Mouse (Mus musculus): ENCODE results near the gene Olfr1028. TPM values are rescaled to one million over a fixed set of nuclear protein-coding genes. Genes with fewer than 3 reads are reported as not detected.

Gene Olfr1028
- not detected in 2 replicates for polyA plus RNA-seq (2012; ENCODE audit: low replicate concordance)

GRCm38 (mm10) chr2:85950137-85950536, at the start of gene Olfr1028:
Gene Olfr1028 (plus strand): TSS chr2:85950437.

GRCm38 (mm10) chr2:85904952-85905351, 45.3 kb upstream of the Olfr1028 start, which contains the start of gene Olfr1024:
Gene Olfr1024 (minus strand): TSS chr2:85905052.

GRCm38 (mm10) chr2:85914893-85915292, 35.3 kb upstream of the Olfr1028 start, which contains the start of gene Olfr1025-ps1:
Gene Olfr1025-ps1 (plus strand): TSS chr2:85915193.

GRCm38 (mm10) chr2:85921258-85921657, 29.0 kb upstream of the Olfr1028 start, which contains the start of gene Olfr1026:
Gene Olfr1026 (plus strand): TSS chr2:85921558.

GRCm38 (mm10) chr2:85973595-85973994, 23.4 kb downstream of the Olfr1028 start, which contains the start of gene Olfr1029:
Gene Olfr1029 (plus strand): TSS chr2:85973895.

GRCm38 (mm10) chr2:85978976-85979375, 28.7 kb downstream of the Olfr1028 start, which contains the start of gene Olfr1030:
Gene Olfr1030 (plus strand): TSS chr2:85979276.

GRCm38 (mm10) chr2:85990004-85990403, 39.8 kb downstream of the Olfr1028 start, which contains the start of gene Olfr1031:
Gene Olfr1031 (plus strand): TSS chr2:85990304.

Other genes with a start within 250 kb of the Olfr1028 start
- 0.12 TPM in 1 of 2 replicates, not detected in the other for gene Olfr1009, start 235.0 kb upstream of the Olfr1028 start, polyA plus RNA-seq (2012; ENCODE audit: low replicate concordance)
- gene Olfr1012, start 187.7 kb upstream of the Olfr1028 start, polyA plus RNA-seq (2012; ENCODE audit: low replicate concordance), result not detected in 2 replicates
- gene Olfr1013, start 183.3 kb upstream of the Olfr1028 start, polyA plus RNA-seq (2012; ENCODE audit: low replicate concordance), result not detected in 2 replicates
- gene Olfr1014, start 177.7 kb upstream of the Olfr1028 start, polyA plus RNA-seq (2012; ENCODE audit: low replicate concordance), result not detected in 2 replicates
- not detected in 2 replicates for gene Olfr1015, start 168.4 kb upstream of the Olfr1028 start, polyA plus RNA-seq (2012; ENCODE audit: low replicate concordance)
- gene Olfr1016, start 147.9 kb upstream of the Olfr1028 start, polyA plus RNA-seq (2012; ENCODE audit: low replicate concordance), result not detected in 2 replicates
- not detected in 2 replicates for gene Olfr1018, start 132.0 kb upstream of the Olfr1028 start, polyA plus RNA-seq (2012; ENCODE audit: low replicate concordance)
- not detected in 2 replicates for gene Olfr1019, start 105.0 kb upstream of the Olfr1028 start, polyA plus RNA-seq (2012; ENCODE audit: low replicate concordance)
- gene Olfr1020, start 103.4 kb upstream of the Olfr1028 start, polyA plus RNA-seq (2012; ENCODE audit: low replicate concordance), result not detected in 2 replicates
- not detected in 2 replicates for gene Olfr1022, start 81.8 kb upstream of the Olfr1028 start, polyA plus RNA-seq (2012; ENCODE audit: low replicate concordance)
- gene Olfr1023, start 64.8 kb upstream of the Olfr1028 start, polyA plus RNA-seq (2012; ENCODE audit: low replicate concordance), result not detected in 2 replicates
- gene Olfr1024, start 45.4 kb upstream of the Olfr1028 start, polyA plus RNA-seq (2012; ENCODE audit: low replicate concordance), result not detected in 2 replicates
- not detected in 2 replicates for gene Olfr1025-ps1, start 35.2 kb upstream of the Olfr1028 start, polyA plus RNA-seq (2012; ENCODE audit: low replicate concordance)
- gene Olfr1026, start 28.9 kb upstream of the Olfr1028 start, polyA plus RNA-seq (2012; ENCODE audit: low replicate concordance), result not detected in 2 replicates
- not detected in 2 replicates for gene Olfr1029, start 23.5 kb downstream of the Olfr1028 start, polyA plus RNA-seq (2012; ENCODE audit: low replicate concordance)
- not detected in 2 replicates for gene Olfr1030, start 28.8 kb downstream of the Olfr1028 start, polyA plus RNA-seq (2012; ENCODE audit: low replicate concordance)
- not detected in 2 replicates for gene Olfr1031, start 39.9 kb downstream of the Olfr1028 start, polyA plus RNA-seq (2012; ENCODE audit: low replicate concordance)
- gene Olfr1032, start 55.1 kb downstream of the Olfr1028 start, polyA plus RNA-seq (2012; ENCODE audit: low replicate concordance), result not detected in 2 replicates
- not detected in 2 replicates for gene Olfr1033, start 70.2 kb downstream of the Olfr1028 start, polyA plus RNA-seq (2012; ENCODE audit: low replicate concordance)
- gene Olfr1034, start 95.4 kb downstream of the Olfr1028 start, polyA plus RNA-seq (2012; ENCODE audit: low replicate concordance), result not detected in 2 replicates
- not detected in 2 replicates for gene Olfr1036, start 123.6 kb downstream of the Olfr1028 start, polyA plus RNA-seq (2012; ENCODE audit: low replicate concordance)
- not detected in 2 replicates for gene Olfr1037, start 136.9 kb downstream of the Olfr1028 start, polyA plus RNA-seq (2012; ENCODE audit: low replicate concordance)
- gene Olfr1039, start 185.5 kb downstream of the Olfr1028 start, polyA plus RNA-seq (2012; ENCODE audit: low replicate concordance), result not detected in 2 replicates
- not detected in 2 replicates for gene Olfr1040, start 196.3 kb downstream of the Olfr1028 start, polyA plus RNA-seq (2012; ENCODE audit: low replicate concordance)
- not detected in 2 replicates for gene Olfr1042, start 211.4 kb downstream of the Olfr1028 start, polyA plus RNA-seq (2012; ENCODE audit: low replicate concordance)
- gene Olfr1043, start 217.1 kb downstream of the Olfr1028 start, polyA plus RNA-seq (2012; ENCODE audit: low replicate concordance), result 0.19 TPM in 1 of 2 replicates, not detected in the other
- gene Olfr1044, start 227.4 kb downstream of the Olfr1028 start, polyA plus RNA-seq (2012; ENCODE audit: low replicate concordance), result not detected in 2 replicates
- gene Olfr52, start 235.2 kb downstream of the Olfr1028 start, polyA plus RNA-seq (2012; ENCODE audit: low replicate concordance), result not detected in 2 replicates